Mouse (Mus musculus): ENCODE measurements around the gene Lsm10.

The Lsm10 gene

GRCm38 (mm10) chr4:126118651-126119050 lies 22.2 kb downstream of the Lsm10 start:
- in situ Hi-C loops (cut with MseI, MboI), result no loop called here

- in situ Hi-C loops (cut with MseI, MboI), result no loop called here
Measured at GRCm38 (mm10) chr4:126119051-126119450, 22.6 kb downstream of the Lsm10 start.

- in situ Hi-C loops (cut with MseI, MboI), result no loop called here
Measured at GRCm38 (mm10) chr4:126120052-126120451, 23.6 kb downstream of the Lsm10 start.

- in situ Hi-C loops (cut with MseI, MboI), result no loop called here
Measured at GRCm38 (mm10) chr4:126120506-126120905, 24.1 kb downstream of the Lsm10 start.

GRCm38 (mm10) chr4:126123309-126124040 lies 27.1 kb downstream of the Lsm10 start:
- in situ Hi-C loops (cut with MseI, MboI), result no loop called here

GRCm38 (mm10) chr4:126130502-126130901 lies 34.1 kb downstream of the Lsm10 start:
- in situ Hi-C loops (cut with MseI, MboI), result no loop called here

GRCm38 (mm10) chr4:126131290-126132121 lies 35.1 kb downstream of the Lsm10 start:
- in situ Hi-C loops (cut with MseI, MboI), result no loop called here

GRCm38 (mm10) chr4:126132636-126133264 lies 36.3 kb downstream of the Lsm10 start:
- in situ Hi-C loops (cut with MseI, MboI), result no loop called here

GRCm38 (mm10) chr4:126134236-126134635 lies 37.8 kb downstream of the Lsm10 start:
- in situ Hi-C loops (cut with MseI, MboI), result no loop called here

GRCm38 (mm10) chr4:126134639-126135038 lies 38.2 kb downstream of the Lsm10 start:
- in situ Hi-C loops (cut with MseI, MboI), result no loop called here

- in situ Hi-C loops (cut with MseI, MboI), result no loop called here
Measured at GRCm38 (mm10) chr4:126137773-126138172, 41.4 kb downstream of the Lsm10 start.

GRCm38 (mm10) chr4:126141021-126141420 lies 44.6 kb downstream of the Lsm10 start:
- in situ Hi-C loops (cut with MseI, MboI), result no loop called here

GRCm38 (mm10) chr4:126145396-126145795 lies 49.0 kb downstream of the Lsm10 start:
- in situ Hi-C loops (cut with MseI, MboI), result no loop called here

GRCm38 (mm10) chr4:126146974-126147532 lies 50.6 kb downstream of the Lsm10 start:
- in situ Hi-C loops (cut with MseI, MboI), result no loop called here

GRCm38 (mm10) chr4:126147533-126148160 lies 51.2 kb downstream of the Lsm10 start, which contains the start of gene Eva1b:
TSS of gene Eva1b (plus strand) at chr4:126147744.
- in situ Hi-C loops (cut with MseI, MboI), result no loop called here

All from mouse trophoblast stem cell (cell line).